Mouse (Mus musculus): ENCODE results near the gene Gm3633. TPM values are rescaled to one million over a fixed set of nuclear protein-coding genes. Genes with fewer than 3 reads are reported as not detected.
"Not testable (repeated sequence)": the region's sequence is repeated elsewhere in the genome, so short reads cannot be mapped to it uniquely, and the experiment has no call there.

Gm3633 gene
- not detected for total RNA-seq (2021)
- long read RNA-seq, experiment 1, result 0 reads
- long read RNA-seq, experiment 2, result 0 reads

GRCm38 (mm10) chr14:42641817-42642216 lies at the start of gene Gm3633:
Gm3633 (minus strand) TSS chr14:42641917.
- not testable (repeated sequence) for DNase-seq

- not testable (repeated sequence) for DNase-seq
These were observed 13.9 kb upstream of the Gm3633 start, which contains the start of gene Gm10378 for GRCm38 (mm10) chr14:42655638-42656037. Gm10378 (plus strand) TSS chr14:42655938.

GRCm38 (mm10) chr14:42599782-42600181 lies 41.9 kb downstream of the Gm3633 start, which contains the start of gene Gm17124:
Gm17124 (minus strand) TSS chr14:42599882.
- DNase-seq, result not testable (repeated sequence)

Small RNA genes lying within 50 kb of the gene (microRNA-seq; reads per million reads assigned to microRNA genes)
- gene Gm23620 (not detected), gene Gm25228 (not detected)

Other genes starting within 250 kb of the Gm3633 start
- not detected for gene Gm8005, start 202.2 kb downstream of the Gm3633 start, total RNA-seq (2021)
- gene Gm8011, start 178.0 kb downstream of the Gm3633 start, total RNA-seq (2021), result not detected
- gene Gm8020, start 139.6 kb downstream of the Gm3633 start, total RNA-seq (2021), result not detected
- gene Gm8024, start 117.6 kb downstream of the Gm3633 start, total RNA-seq (2021), result not detected
- gene Gm17124, start 42.0 kb downstream of the Gm3633 start, total RNA-seq (2021), result not detected
- not detected for gene Gm10378, start 14.0 kb upstream of the Gm3633 start, total RNA-seq (2021)
- not detected for gene Gm3015, start 126.9 kb upstream of the Gm3633 start, total RNA-seq (2021)
- not detected for gene Gm10377, start 156.1 kb upstream of the Gm3633 start, total RNA-seq (2021)
- gene Gm21977, start 211.6 kb upstream of the Gm3633 start, total RNA-seq (2021), result not detected